Mouse (Mus musculus): ENCODE measurements around the gene Galr3. TPM values are rescaled to one million over a fixed set of nuclear protein-coding genes. Genes with fewer than 3 reads are reported as not detected.
"Not testable (repeated sequence)": the region's sequence is repeated elsewhere in the genome, so short reads cannot be mapped to it uniquely, and the experiment has no call there.

Gene Galr3
- polyA plus RNA-seq, 1 experiment from 2014 or later = not detected

- peak overlapping the region; percentile 30; the same call in 1 of the 2 replicates for H3K27ac ChIP-seq (ENCODE audit: low read depth, low read length)
- peak overlapping the region; percentile 97 for H3K4me2 ChIP-seq
- no peak for ATAC-seq (ENCODE audit: low FRiP score)
- H3K9me3 ChIP-seq (ENCODE audit: control insufficient read depth, low read length) = no peaks in the 10 kb centered on the region
- DNase-seq (ENCODE audit: low spot score, missing footprints) = peak; percentile 92
- peaks cover 32% of the 10 kb centered on the region for H3K4me1 ChIP-seq (ENCODE audit: control insufficient read depth, insufficient read depth, low read length)
- H3K9ac ChIP-seq (ENCODE audit: low read length) = peak overlapping the region; percentile 100
- H3K27me3 ChIP-seq (ENCODE audit: control insufficient read depth, insufficient read depth, low read length) = no peaks in the 10 kb centered on the region
- no peaks in the 10 kb centered on the region for H3K36me3 ChIP-seq (ENCODE audit: control insufficient read depth, insufficient read depth, low read length)
- WGBS = 12% methylated on average over 11 of the region's 11 CpGs
- peak overlapping the region; percentile 72 for H3K4me3 ChIP-seq (ENCODE audit: low read depth, low read length)
Observed at GRCm38 (mm10) chr15:79029519-79030241, 12.0 kb upstream of the Galr3 start.

GRCm38 (mm10) chr15:79030551-79031435, 10.9 kb upstream of the Galr3 start:
- Histone ChIP-seq H3K9ac (ENCODE audit: low read length) (peak overlapping the region; percentile 100), H3K4me2 (peak overlapping the region; percentile 97), H3K9me3 (ENCODE audit: control insufficient read depth, low read length) (no peaks in the 10 kb centered on the region), H3K4me1 (ENCODE audit: control insufficient read depth, insufficient read depth, low read length) (peaks cover 29% of the 10 kb centered on the region), H3K27ac (ENCODE audit: low read depth, low read length) (0 out of 2 replicates have a peak overlapping the region, but pooled peaks have one; percentile 13), H3K4me3 (ENCODE audit: low read depth, low read length) (peak overlapping the region; percentile 72), H3K27me3 (ENCODE audit: control insufficient read depth, insufficient read depth, low read length) (no peaks in the 10 kb centered on the region), H3K36me3 (ENCODE audit: control insufficient read depth, insufficient read depth, low read length) (no peaks in the 10 kb centered on the region)
- under 1% methylated on average over 52 of the region's 52 CpGs for WGBS
- ATAC-seq (ENCODE audit: low FRiP score) (peak; percentile 79), DNase-seq (ENCODE audit: low spot score, missing footprints) (peak; percentile 98)

- ATAC-seq (ENCODE audit: low FRiP score); H3K36me3 ChIP-seq (ENCODE audit: control insufficient read depth, insufficient read depth, low read length); H3K9ac ChIP-seq (ENCODE audit: low read length); H3K9me3 ChIP-seq (ENCODE audit: control insufficient read depth, low read length); H3K4me2 ChIP-seq; H3K27ac ChIP-seq (ENCODE audit: low read depth, low read length); H3K27me3 ChIP-seq (ENCODE audit: control insufficient read depth, insufficient read depth, low read length); DNase-seq (ENCODE audit: low spot score, missing footprints); H3K4me3 ChIP-seq (ENCODE audit: low read depth, low read length): not testable (repeated sequence)
- peaks cover 25% of the 10 kb centered on the region for H3K4me1 ChIP-seq (ENCODE audit: control insufficient read depth, insufficient read depth, low read length)
- WGBS = 91% methylated on average over 5 of the region's 5 CpGs
Observed at GRCm38 (mm10) chr15:79031908-79032307, 9.8 kb upstream of the Galr3 start.

- Histone ChIP-seq H3K27me3 (ENCODE audit: control insufficient read depth, insufficient read depth, low read length) (peaks cover 28% of the 10 kb centered on the region), H3K9me3 (ENCODE audit: control insufficient read depth, low read length) (no peaks in the 10 kb centered on the region), H3K4me1 (ENCODE audit: control insufficient read depth, insufficient read depth, low read length) (peaks cover 3% of the 10 kb centered on the region), H3K4me3 (ENCODE audit: low read depth, low read length) (no peak overlapping the region), H3K27ac (ENCODE audit: low read depth, low read length) (no peak overlapping the region), H3K36me3 (ENCODE audit: control insufficient read depth, insufficient read depth, low read length) (no peaks in the 10 kb centered on the region), H3K9ac (ENCODE audit: low read length) (no peak overlapping the region), H3K4me2 (no peak overlapping the region)
- DNase-seq (ENCODE audit: low spot score, missing footprints) (peak; percentile 99), ATAC-seq (ENCODE audit: low FRiP score) (peak; percentile 40; the same call in 1 of the 2 replicates)
- 14% methylated on average over 14 of the region's 14 CpGs for WGBS
Observed at GRCm38 (mm10) chr15:79037913-79038328, 3.8 kb upstream of the Galr3 start.

- H3K27ac ChIP-seq (ENCODE audit: low read depth, low read length) = no peak overlapping the region
Observed at GRCm38 (mm10) chr15:79038331-79038730, 3.4 kb upstream of the Galr3 start.

GRCm38 (mm10) chr15:79038853-79039252, 2.8 kb upstream of the Galr3 start:
- Histone ChIP-seq H3K4me1 (ENCODE audit: control insufficient read depth, insufficient read depth, low read length) (peaks cover 3% of the 10 kb centered on the region), H3K9me3 (ENCODE audit: control insufficient read depth, low read length) (no peaks in the 10 kb centered on the region), H3K36me3 (ENCODE audit: control insufficient read depth, insufficient read depth, low read length) (no peaks in the 10 kb centered on the region), H3K27me3 (ENCODE audit: control insufficient read depth, insufficient read depth, low read length) (peaks cover 38% of the 10 kb centered on the region), H3K9ac (ENCODE audit: low read length) (no peak overlapping the region), H3K27ac (ENCODE audit: low read depth, low read length) (no peak overlapping the region), H3K4me2 (no peak overlapping the region), H3K4me3 (ENCODE audit: low read depth, low read length) (no peak overlapping the region)
- 16% methylated on average over 7 of the region's 7 CpGs for WGBS
- DNase-seq (ENCODE audit: low spot score, missing footprints) (no peak), ATAC-seq (ENCODE audit: low FRiP score) (peak; percentile 28)

More at GRCm38 (mm10) chr15:79038331-79038730, 3.4 kb upstream of the Galr3 start:
- H3K27me3 ChIP-seq (ENCODE audit: control insufficient read depth, insufficient read depth, low read length) = peaks cover 33% of the 10 kb centered on the region
- H3K9me3 ChIP-seq (ENCODE audit: control insufficient read depth, low read length) = no peaks in the 10 kb centered on the region
- ATAC-seq (ENCODE audit: low FRiP score) = no peak
- no peak overlapping the region for H3K4me3 ChIP-seq (ENCODE audit: low read depth, low read length)
- DNase-seq (ENCODE audit: low spot score, missing footprints) = no peak
- 68% methylated on average over 10 of the region's 10 CpGs for WGBS
- H3K4me1 ChIP-seq (ENCODE audit: control insufficient read depth, insufficient read depth, low read length) = peaks cover 3% of the 10 kb centered on the region
- H3K9ac ChIP-seq (ENCODE audit: low read length) = no peak overlapping the region
- no peak overlapping the region for H3K4me2 ChIP-seq
- H3K36me3 ChIP-seq (ENCODE audit: control insufficient read depth, insufficient read depth, low read length) = no peaks in the 10 kb centered on the region

- H3K9ac ChIP-seq (ENCODE audit: low read length) = no peak overlapping the region
Observed at GRCm38 (mm10) chr15:79040501-79041416, 926 bp upstream of the Galr3 start.

GRCm38 (mm10) chr15:79042721-79043491, 1.2 kb downstream of the Galr3 start:
- Histone ChIP-seq H3K27ac (ENCODE audit: low read depth, low read length) (no peak overlapping the region), H3K27me3 (ENCODE audit: control insufficient read depth, insufficient read depth, low read length) (peaks cover 39% of the 10 kb centered on the region), H3K4me3 (ENCODE audit: low read depth, low read length) (peak overlapping the region; percentile 41), H3K4me2 (peak overlapping the region; percentile 71), H3K4me1 (ENCODE audit: control insufficient read depth, insufficient read depth, low read length) (peaks cover 3% of the 10 kb centered on the region), H3K9ac (ENCODE audit: low read length) (peak overlapping the region; percentile 36; the same call in 1 of the 2 replicates), H3K36me3 (ENCODE audit: control insufficient read depth, insufficient read depth, low read length) (no peaks in the 10 kb centered on the region), H3K9me3 (ENCODE audit: control insufficient read depth, low read length) (no peaks in the 10 kb centered on the region)
- DNase-seq (ENCODE audit: low spot score, missing footprints) (peak; percentile 94), ATAC-seq (ENCODE audit: low FRiP score) (0 out of 2 replicates have a peak, but pooled peaks have one; percentile 4)
- WGBS = under 1% methylated on average over 97 of the region's 105 CpGs

More at GRCm38 (mm10) chr15:79040501-79041416, 926 bp upstream of the Galr3 start:
- Histone ChIP-seq H3K4me2 (peak overlapping the region; percentile 34; the same call in 1 of the 2 replicates), H3K4me3 (ENCODE audit: low read depth, low read length) (peak overlapping the region; percentile 13; the same call in 1 of the 2 replicates), H3K36me3 (ENCODE audit: control insufficient read depth, insufficient read depth, low read length) (no peaks in the 10 kb centered on the region), H3K27ac (ENCODE audit: low read depth, low read length) (no peak overlapping the region), H3K9me3 (ENCODE audit: control insufficient read depth, low read length) (no peaks in the 10 kb centered on the region), H3K27me3 (ENCODE audit: control insufficient read depth, insufficient read depth, low read length) (peaks cover 39% of the 10 kb centered on the region), H3K4me1 (ENCODE audit: control insufficient read depth, insufficient read depth, low read length) (peaks cover 3% of the 10 kb centered on the region)
- 25% methylated on average over 24 of the region's 24 CpGs for WGBS
- ATAC-seq (ENCODE audit: low FRiP score) (no peak), DNase-seq (ENCODE audit: low spot score, missing footprints) (peak; percentile 90)

All from midbrain, embryonic 11.5 days (tissue).